Mouse (Mus musculus): ENCODE data around the gene Myo1b. TPM values are rescaled to one million over a fixed set of nuclear protein-coding genes. Genes with fewer than 3 reads are reported as not detected.
A peak's percentile ranks its signal among the peaks of the same experiment; 100 is the strongest.

Gene Myo1b
- polyA plus RNA-seq, 1 experiment from 2014 or later, result 106 TPM

DNA sequence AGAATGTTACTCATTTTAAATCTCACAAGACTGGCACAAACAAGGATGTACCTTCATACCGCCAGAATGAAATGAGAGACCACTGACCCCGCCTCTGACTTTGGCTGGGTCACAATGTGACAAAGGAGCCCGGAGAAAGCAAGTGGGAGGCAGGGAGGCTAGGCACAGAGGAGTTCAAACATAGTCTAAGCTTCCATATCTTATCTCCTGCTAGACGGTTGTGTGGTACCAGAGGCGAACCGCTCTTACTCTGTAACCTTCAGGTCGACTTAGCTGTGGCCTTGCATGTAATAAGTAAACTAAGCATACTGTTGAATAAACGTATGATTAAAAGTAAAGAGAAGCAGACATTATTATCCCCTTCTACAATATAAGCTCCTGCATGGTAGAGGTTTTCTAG is 80.1 kb downstream of the Myo1b start:
- H3K27ac ChIP-seq, result no peak overlapping the region
- 74% methylated on average over 8 of the region's 8 CpGs for WGBS
- no peak overlapping the region for H3K4me2 ChIP-seq (replicated peaks)
- H3K4me1 ChIP-seq, result peaks cover 34% of the 10 kb centered on the region
- ATAC-seq (ENCODE audit: low FRiP score, low read depth), result no peak
- no peaks in the 10 kb centered on the region for H3K27me3 ChIP-seq
- no peak overlapping the region for H3K4me3 ChIP-seq
- H3K36me3 ChIP-seq, result peaks cover 31% of the 10 kb centered on the region
- H3K9me3 ChIP-seq, result no peaks in the 10 kb centered on the region
- no peak overlapping the region for H3K9ac ChIP-seq

DNA sequence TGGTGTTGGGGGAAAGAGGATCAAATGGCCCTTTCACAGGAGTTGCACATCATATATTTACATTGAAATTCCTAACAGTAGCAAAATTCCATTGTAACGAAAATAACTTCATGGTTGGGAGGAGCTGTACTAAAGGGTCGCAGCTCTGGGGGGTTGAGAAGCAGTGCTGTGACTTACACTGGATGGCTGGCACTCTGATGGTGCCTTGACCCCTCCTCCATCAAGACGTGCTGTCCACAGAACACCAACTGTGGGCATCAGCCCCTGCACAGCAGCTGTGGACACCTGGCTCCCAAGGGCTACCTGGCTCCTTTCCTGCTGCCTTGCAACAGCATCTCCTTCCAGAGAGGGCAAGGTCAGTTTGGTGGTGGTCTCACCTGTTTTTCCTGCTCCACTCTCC is 81.8 kb downstream of the Myo1b start:
- H3K27me3 ChIP-seq, result no peaks in the 10 kb centered on the region
- WGBS, result 81% methylated on average over 3 of the region's 3 CpGs
- no peak overlapping the region for H3K4me3 ChIP-seq
- ATAC-seq (ENCODE audit: low FRiP score, low read depth), result no peak
- no peak overlapping the region for H3K27ac ChIP-seq
- peaks cover 37% of the 10 kb centered on the region for H3K4me1 ChIP-seq
- peaks cover 27% of the 10 kb centered on the region for H3K36me3 ChIP-seq
- H3K4me2 ChIP-seq (replicated peaks), result no peak overlapping the region
- H3K9ac ChIP-seq, result no peak overlapping the region
- no peaks in the 10 kb centered on the region for H3K9me3 ChIP-seq

DNA sequence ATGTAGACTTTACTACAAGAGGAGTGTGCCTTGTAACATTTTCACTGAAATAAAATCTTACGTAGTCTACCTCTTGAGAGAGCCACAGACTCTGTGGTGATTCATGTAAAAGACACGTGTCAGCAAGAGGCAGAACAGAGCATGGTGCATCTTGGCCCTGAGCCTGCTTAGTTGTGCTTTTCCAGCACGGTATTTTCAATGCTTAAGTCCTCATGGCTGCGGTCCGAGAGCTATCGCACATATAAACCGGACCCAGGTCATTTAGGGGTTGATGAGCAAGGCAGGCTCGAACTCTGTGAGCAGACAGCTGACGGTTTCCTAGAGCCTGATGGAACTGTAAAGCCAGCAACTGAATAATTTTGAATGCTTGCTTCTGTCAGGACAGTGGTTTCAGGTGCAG is 86.5 kb downstream of the Myo1b start:
- H3K4me2 ChIP-seq (replicated peaks), result no peak overlapping the region
- H3K9me3 ChIP-seq, result no peaks in the 10 kb centered on the region
- H3K9ac ChIP-seq, result no peak overlapping the region
- 84% methylated on average over 9 of the region's 9 CpGs for WGBS
- ATAC-seq (ENCODE audit: low FRiP score, low read depth), result no peak
- H3K4me3 ChIP-seq, result no peak overlapping the region
- no peak overlapping the region for H3K27ac ChIP-seq
- no peaks in the 10 kb centered on the region for H3K27me3 ChIP-seq
- peaks cover 32% of the 10 kb centered on the region for H3K36me3 ChIP-seq
- 0 out of 2 replicates have a peak, but pooled peaks cover 3% of the 10 kb centered on the region for H3K4me1 ChIP-seq

DNA sequence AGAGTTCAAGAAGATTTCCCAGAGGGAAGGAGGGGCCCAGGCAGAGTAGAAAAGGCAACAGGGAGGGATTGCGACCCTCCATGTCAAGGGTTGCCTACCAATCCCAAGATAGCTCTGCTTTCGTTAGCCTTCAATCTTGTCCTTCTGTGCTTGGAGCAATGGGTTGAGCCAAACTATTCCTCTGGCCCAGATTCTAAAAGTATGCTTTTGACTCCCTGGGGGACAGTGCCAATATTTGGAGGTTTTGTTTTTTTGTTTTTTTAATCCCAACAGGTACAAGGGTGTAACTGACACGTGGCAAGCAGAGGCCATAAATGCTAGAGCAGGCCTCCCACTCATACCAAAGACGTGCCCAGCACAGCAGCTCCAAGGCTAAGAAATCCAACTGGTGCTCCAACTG is 93.3 kb downstream of the Myo1b start:
- no peak overlapping the region for H3K9ac ChIP-seq
- 71% methylated on average over 4 of the region's 4 CpGs for WGBS
- H3K4me1 ChIP-seq, result peaks cover 28% of the 10 kb centered on the region
- no peaks in the 10 kb centered on the region for H3K9me3 ChIP-seq
- H3K27ac ChIP-seq, result peak overlapping the region; percentile 81
- H3K36me3 ChIP-seq, result peaks cover 13% of the 10 kb centered on the region; the same call in 1 of the 2 replicates
- H3K27me3 ChIP-seq, result no peaks in the 10 kb centered on the region
- H3K4me3 ChIP-seq, result no peak overlapping the region
- peak overlapping the region; percentile 38 for H3K4me2 ChIP-seq (replicated peaks)
- ATAC-seq (ENCODE audit: low FRiP score, low read depth), result no peak

DNA sequence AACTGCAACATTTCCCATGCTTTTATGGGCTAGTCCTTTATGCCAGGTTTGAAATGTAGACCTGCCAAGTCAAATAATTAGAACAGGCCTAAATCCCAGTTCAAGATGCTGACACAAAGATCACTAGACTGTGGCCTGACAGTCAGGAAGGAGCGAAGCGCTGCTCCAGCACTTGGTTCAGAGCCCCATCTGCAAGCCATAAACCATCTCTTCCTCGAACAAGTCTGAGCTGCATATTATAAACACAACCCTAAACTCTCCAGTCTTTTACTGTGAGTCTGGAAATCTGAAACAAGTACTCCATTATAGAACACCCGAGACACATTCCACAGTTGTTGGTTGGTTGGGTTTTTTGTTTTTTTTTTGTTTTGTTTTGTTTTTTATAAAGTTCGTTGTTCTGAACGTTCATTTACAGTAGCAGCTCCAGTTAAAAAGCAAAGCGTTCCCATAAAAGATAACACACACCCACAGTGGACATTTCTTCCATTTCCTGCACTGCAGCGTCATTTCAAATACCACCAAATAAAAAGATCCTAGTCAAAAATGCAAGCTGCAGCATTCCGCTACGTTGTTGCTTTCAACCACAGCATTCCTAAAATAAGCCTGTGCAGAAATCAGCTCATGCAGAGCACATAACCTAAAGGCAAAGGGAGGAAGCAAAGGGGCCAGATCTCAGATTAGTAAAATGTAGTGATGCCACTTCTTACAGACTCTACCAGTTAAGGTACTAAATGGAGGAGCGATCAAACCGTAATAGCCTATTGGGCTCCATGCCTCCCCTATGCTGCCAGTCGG is 94.0 kb downstream of the Myo1b start:
- peak overlapping the region; percentile 81 for H3K27ac ChIP-seq
- H3K4me2 ChIP-seq (replicated peaks), result peak overlapping the region; percentile 38
- 46% methylated on average over 13 of the region's 13 CpGs for WGBS
- peak overlapping the region; percentile 3; the same call in 1 of the 2 replicates for H3K4me3 ChIP-seq
- ATAC-seq (ENCODE audit: low FRiP score, low read depth), result peak; percentile 70
- H3K27me3 ChIP-seq, result no peaks in the 10 kb centered on the region
- H3K9me3 ChIP-seq, result no peaks in the 10 kb centered on the region
- H3K36me3 ChIP-seq, result peaks cover 16% of the 10 kb centered on the region; the same call in 1 of the 2 replicates
- H3K4me1 ChIP-seq, result peaks cover 28% of the 10 kb centered on the region
- no peak overlapping the region for H3K9ac ChIP-seq

DNA sequence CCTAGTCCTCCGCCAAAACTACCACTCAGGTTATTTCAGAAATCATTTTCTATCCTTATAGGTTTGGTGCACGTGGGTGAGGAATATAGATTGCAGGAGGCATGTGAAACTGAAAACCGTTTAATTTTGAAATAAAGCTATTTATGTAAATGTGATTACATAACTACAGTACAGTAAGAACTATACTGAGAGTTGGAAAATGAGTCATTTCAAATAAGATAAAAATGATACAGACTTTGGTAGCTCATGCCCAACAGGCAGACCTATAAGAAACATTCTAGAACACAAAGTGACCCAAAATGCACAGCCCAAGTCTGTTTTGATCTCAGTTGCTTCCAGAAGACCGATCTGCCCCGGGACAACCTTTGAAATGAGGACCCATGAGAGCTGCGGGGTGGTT is 95.4 kb downstream of the Myo1b start:
- no peak for ATAC-seq (ENCODE audit: low FRiP score, low read depth)
- H3K4me3 ChIP-seq, result no peak overlapping the region
- H3K9ac ChIP-seq, result no peak overlapping the region
- peaks cover 17% of the 10 kb centered on the region; the same call in 1 of the 2 replicates for H3K36me3 ChIP-seq
- H3K27ac ChIP-seq, result no peak overlapping the region
- H3K27me3 ChIP-seq, result no peaks in the 10 kb centered on the region
- no peak overlapping the region for H3K4me2 ChIP-seq (replicated peaks)
- no peaks in the 10 kb centered on the region for H3K9me3 ChIP-seq
- peaks cover 28% of the 10 kb centered on the region for H3K4me1 ChIP-seq
- WGBS, result 88% methylated on average over 6 of the region's 6 CpGs

DNA sequence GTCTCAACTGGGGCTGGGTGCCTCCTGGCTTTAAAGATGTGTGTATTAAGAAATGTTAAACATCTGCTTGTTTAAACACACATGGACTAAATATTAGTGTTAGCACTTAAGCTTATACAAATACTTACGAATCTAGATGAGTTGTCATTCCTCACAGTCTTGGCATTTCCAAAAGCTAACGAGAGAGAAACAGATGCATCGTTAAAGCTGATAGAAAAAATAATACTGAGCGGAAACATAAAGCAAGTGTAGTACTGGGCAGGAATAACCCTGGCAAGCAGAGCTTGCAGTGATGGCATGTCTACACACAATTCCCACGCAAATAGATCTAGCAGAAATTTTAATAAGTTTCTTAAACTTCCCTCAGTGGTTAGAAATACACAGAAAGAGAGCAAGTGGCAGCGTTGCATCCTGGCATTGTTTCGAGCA is 95.8 kb downstream of the Myo1b start:
- no peak for ATAC-seq (ENCODE audit: low FRiP score, low read depth)
- Histone ChIP-seq H3K27me3 (no peaks in the 10 kb centered on the region), H3K9me3 (no peaks in the 10 kb centered on the region), H3K9ac (no peak overlapping the region), H3K27ac (no peak overlapping the region), H3K36me3 (peaks cover 21% of the 10 kb centered on the region), H3K4me2 (replicated peaks) (no peak overlapping the region), H3K4me1 (peaks cover 28% of the 10 kb centered on the region), H3K4me3 (no peak overlapping the region)
- WGBS, result 63% methylated on average over 7 of the region's 7 CpGs

DNA sequence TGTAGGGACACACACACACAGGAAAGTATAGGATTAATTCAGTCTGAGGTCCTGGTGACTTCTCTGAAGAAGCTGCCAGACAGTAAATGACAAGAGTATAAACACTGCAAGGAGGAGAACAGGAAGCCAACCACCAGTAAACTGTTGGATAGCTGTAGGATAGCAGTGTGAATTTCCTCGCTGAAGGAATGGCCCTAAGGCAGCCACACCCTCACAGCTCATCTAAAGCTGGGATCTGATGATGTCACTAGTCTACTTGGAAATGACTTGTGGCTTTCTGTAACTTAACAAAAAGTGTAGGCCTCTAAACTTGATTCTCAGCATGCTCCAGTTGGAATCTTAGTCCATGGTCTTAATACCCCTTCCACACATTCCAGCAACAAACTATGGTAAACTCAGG is 100.2 kb downstream of the Myo1b start:
- Histone ChIP-seq H3K27ac (no peak overlapping the region), H3K4me3 (no peak overlapping the region), H3K9ac (no peak overlapping the region), H3K4me2 (replicated peaks) (no peak overlapping the region), H3K4me1 (peaks cover 10% of the 10 kb centered on the region), H3K27me3 (no peaks in the 10 kb centered on the region), H3K9me3 (no peaks in the 10 kb centered on the region), H3K36me3 (peaks cover 28% of the 10 kb centered on the region)
- ATAC-seq (ENCODE audit: low FRiP score, low read depth), result no peak
- 56% methylated on average over 1 of the region's 1 CpGs for WGBS

DNA sequence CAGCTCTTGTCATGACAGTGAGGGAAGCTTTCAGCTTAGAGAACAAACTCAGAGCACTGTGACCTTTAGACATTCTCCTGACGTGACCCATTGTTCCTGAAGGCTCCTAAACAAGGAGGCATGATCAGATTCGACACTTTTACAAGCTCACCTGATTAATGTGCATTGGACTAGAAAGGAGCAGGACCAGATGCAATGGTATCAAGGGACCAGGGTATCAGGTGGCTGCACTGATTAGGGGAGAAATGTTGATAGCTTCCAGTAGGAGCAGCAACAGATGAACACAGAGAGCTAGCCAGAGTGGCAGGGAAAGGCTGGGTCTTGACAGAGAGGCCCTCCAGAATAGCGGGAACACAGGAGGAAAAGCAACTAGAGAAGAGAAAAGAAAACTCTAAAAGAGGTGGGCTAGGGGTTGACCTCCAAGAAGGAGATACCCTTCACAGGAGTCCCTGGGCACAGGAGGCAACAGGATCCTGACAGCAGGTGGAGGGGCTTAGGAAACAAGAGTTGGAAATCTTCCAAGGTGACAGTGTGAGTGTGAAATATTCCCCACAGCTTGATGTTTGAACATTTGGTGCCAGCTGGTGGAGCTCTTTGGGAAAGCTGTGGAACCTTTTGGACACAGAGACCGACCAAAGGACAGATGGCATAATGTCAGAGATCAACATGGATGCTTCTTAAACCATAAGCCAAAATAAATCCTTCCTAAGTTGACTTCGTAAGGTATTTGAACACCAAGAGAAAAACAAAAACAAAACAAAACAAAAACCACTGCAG is 100.8 kb downstream of the Myo1b start:
- Histone ChIP-seq H3K27ac (no peak overlapping the region), H3K36me3 (peaks cover 28% of the 10 kb centered on the region), H3K27me3 (no peaks in the 10 kb centered on the region), H3K4me1 (peaks cover 6% of the 10 kb centered on the region; the same call in 1 of the 2 replicates), H3K4me3 (no peak overlapping the region), H3K4me2 (replicated peaks) (no peak overlapping the region), H3K9ac (no peak overlapping the region), H3K9me3 (no peaks in the 10 kb centered on the region)
- WGBS, result 60% methylated on average over 5 of the region's 5 CpGs
- ATAC-seq (ENCODE audit: low FRiP score, low read depth), result no peak

DNA sequence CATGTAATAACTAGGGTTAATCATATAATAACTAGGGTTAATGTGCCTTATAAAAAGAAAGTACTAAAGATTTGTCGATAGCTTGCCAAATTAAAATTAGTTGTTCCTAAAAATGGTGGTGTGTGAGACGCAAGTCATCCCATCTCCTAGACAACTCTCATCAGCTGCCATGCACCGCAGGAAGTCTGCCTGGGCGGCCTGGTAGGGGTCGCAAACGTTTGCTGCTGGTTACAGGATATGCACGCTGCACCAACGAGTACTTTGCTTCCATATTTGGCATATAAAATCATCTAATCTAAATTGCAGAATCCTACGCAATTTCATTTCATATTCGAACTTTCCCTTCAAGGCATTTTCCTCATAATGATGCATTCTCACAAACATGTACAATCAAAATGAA is 107.0 kb downstream of the Myo1b start:
- peaks cover 11% of the 10 kb centered on the region for H3K36me3 ChIP-seq
- H3K9ac ChIP-seq, result no peak overlapping the region
- 76% methylated on average over 10 of the region's 10 CpGs for WGBS
- no peaks in the 10 kb centered on the region for H3K27me3 ChIP-seq
- H3K27ac ChIP-seq, result no peak overlapping the region
- no peaks in the 10 kb centered on the region for H3K9me3 ChIP-seq
- H3K4me3 ChIP-seq, result no peak overlapping the region
- peaks cover 17% of the 10 kb centered on the region for H3K4me1 ChIP-seq
- no peak overlapping the region for H3K4me2 ChIP-seq (replicated peaks)
- ATAC-seq (ENCODE audit: low FRiP score, low read depth), result no peak

DNA sequence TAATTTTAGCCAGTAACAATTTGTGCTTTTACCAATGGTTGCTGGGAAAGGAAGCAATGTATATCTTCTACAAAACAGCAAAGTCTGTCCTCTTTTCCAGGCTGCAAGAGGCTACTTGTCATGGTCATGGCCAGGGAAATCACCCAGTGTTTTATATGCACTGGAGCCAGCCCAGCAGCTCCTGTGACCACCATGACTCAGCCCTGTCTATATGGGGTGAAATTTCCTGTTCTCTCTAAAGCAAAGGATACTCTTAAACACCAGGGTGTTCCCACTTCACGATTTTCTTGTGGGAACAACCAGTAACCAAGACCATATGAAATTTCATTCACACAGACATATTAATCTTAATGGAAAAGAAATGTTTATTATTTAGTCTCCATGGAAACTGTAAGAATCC is 107.6 kb downstream of the Myo1b start:
- peaks cover 17% of the 10 kb centered on the region for H3K36me3 ChIP-seq
- H3K9ac ChIP-seq, result no peak overlapping the region
- H3K4me1 ChIP-seq, result peaks cover 18% of the 10 kb centered on the region
- no peak overlapping the region for H3K4me2 ChIP-seq (replicated peaks)
- 27% methylated on average over 1 of the region's 1 CpGs for WGBS
- no peaks in the 10 kb centered on the region for H3K27me3 ChIP-seq
- ATAC-seq (ENCODE audit: low FRiP score, low read depth), result no peak
- H3K4me3 ChIP-seq, result no peak overlapping the region
- H3K27ac ChIP-seq, result no peak overlapping the region
- no peaks in the 10 kb centered on the region for H3K9me3 ChIP-seq

DNA sequence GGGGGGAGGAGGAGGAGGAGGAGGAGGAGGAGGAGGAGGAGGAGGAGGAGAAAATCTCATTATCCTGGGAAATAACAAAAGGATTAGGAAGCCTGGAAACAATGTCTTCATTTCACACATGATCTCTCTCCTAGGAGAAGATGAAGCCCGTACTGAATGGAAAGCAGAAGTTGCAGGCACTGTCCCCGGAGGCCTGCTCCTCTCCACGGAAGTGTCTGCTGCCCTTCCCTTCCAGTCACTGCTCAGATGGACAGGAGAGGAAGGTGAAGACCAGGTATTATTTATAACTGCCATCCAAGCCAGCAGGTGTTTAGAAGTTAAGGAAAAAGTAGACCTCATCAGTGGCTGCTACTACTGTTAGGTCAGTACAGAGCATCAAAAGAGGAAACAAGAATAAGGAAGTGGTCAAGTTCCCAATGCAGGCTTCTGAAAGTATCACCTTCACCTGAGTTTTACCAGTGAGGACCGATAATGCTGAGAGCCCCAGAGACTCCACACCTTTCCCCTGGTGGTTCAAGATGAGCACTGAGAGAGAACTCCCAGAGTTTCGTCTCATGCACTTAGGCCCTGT is 110.7 kb downstream of the Myo1b start:
- no peak overlapping the region for H3K4me2 ChIP-seq (replicated peaks)
- H3K4me1 ChIP-seq, result peaks cover 15% of the 10 kb centered on the region
- H3K4me3 ChIP-seq, result no peak overlapping the region
- no peak for ATAC-seq (ENCODE audit: low FRiP score, low read depth)
- H3K27me3 ChIP-seq, result no peaks in the 10 kb centered on the region
- peaks cover 20% of the 10 kb centered on the region for H3K36me3 ChIP-seq
- no peaks in the 10 kb centered on the region for H3K9me3 ChIP-seq
- no peak overlapping the region for H3K9ac ChIP-seq
- 79% methylated on average over 5 of the region's 5 CpGs for whole genome bisulfite sequencing
- H3K27ac ChIP-seq, result no peak overlapping the region
